ENCODE assay signal across 9 mouse cellular contexts in genomic region chr2:28585730-28586129, GRCm38 (mm10). TPM values are rescaled to one million over a fixed set of nuclear protein-coding genes. Genes with fewer than 3 reads are reported as not detected.
A peak's percentile ranks its signal among the peaks of the same experiment; 100 is the strongest.
DNase-seq lines count a peak whose midpoint lies in the region.
"Had no signal": no experiment of that assay in that cellular context is flagged by ENCODE, and none has a peak within 500 bp of the region (broad histone marks: within the 10 kb centered on the region; RNA-seq: fewer than 3 reads in every experiment).

No protein-coding gene starts in this region.

- DNase-seq in left cerebral cortex, postnatal 14 days (ENCODE audit: low spot score in 2 of 2) = peak; percentile 15 to 33
- no peak for DNase-seq in left cerebral cortex, adult 9 months (ENCODE audit: low spot score in 2 of 2)
- peak; percentile 21 for DNase-seq in naive thymus-derived CD4-positive, alpha-beta T cell, adult 2 months (ENCODE audit: low read depth)
- peak; percentile 41 for DNase-seq in yolk sac, embryonic 10.5 days (ENCODE audit: low spot score)
- DNase-seq in embryo, embryonic 9.5 days (ENCODE audit: extremely low spot score) = no peak

- intact Hi-C loops in left cerebral cortex, postnatal 14 days (cut with DNase I) = no loop called here

RNA-seq across cellular contexts. Expression of gene Gtf3c5, which starts 2.2 kb away (rescaled TPM):
- 10 to 100 TPM; 15.8 to 17.6 TPM for total RNA-seq in left cerebral cortex, postnatal 14 days (2021)

RNA-seq across cellular contexts. Expression of gene Cel, which starts 22.5 kb away (rescaled TPM):
- total RNA-seq in left cerebral cortex, postnatal 14 days (2021) = not detected
- total RNA-seq: adrenal gland, adult 8-10 months; adrenal gland, postnatal 36 days; ES-E14; MEL had no signal

RNA-seq across cellular contexts. Expression of gene Gfi1b, which starts 36.1 kb away (rescaled TPM):
- total RNA-seq in left cerebral cortex, postnatal 14 days (2021) = not detected
- total RNA-seq: adrenal gland, adult 8-10 months; adrenal gland, postnatal 36 days; ES-E14 had no signal

RNA-seq across cellular contexts. Expression of gene Tsc1, which starts 55.3 kb away (rescaled TPM):
- 10 to 100 TPM; 43.4 to 45.1 TPM for total RNA-seq in left cerebral cortex, postnatal 14 days (2021)

Comparison
In these comparisons a context has a peak if more than half of its experiments do, and no peak if none do; other contexts are left out.
1. DNase-seq: peak in left cerebral cortex, postnatal 14 days (2 of 2), naive thymus-derived CD4-positive, alpha-beta T cell, adult 2 months (single experiment) and yolk sac, embryonic 10.5 days (single experiment); none in left cerebral cortex, adult 9 months (0 of 2) and embryo, embryonic 9.5 days (single experiment).